Mouse (Mus musculus): Measurements from ENCODE around the gene Ccr1l1. TPM values are rescaled to one million over a fixed set of nuclear protein-coding genes. Genes with fewer than 3 reads are reported as not detected.
"Not testable (repeated sequence)": the region's sequence is repeated elsewhere in the genome, so short reads cannot be mapped to it uniquely, and the experiment has no call there.

Ccr1l1 gene
- polyA plus RNA-seq, 1 experiment from 2014 or later: not detected

- Histone ChIP-seq H3K27ac (ENCODE audit: low read depth, low read length) (no peak within 1 kb of the TSS), H3K36me3 (ENCODE audit: control insufficient read depth, insufficient read depth, low read length) (no peaks in the 10 kb centered on the region), H3K27me3 (ENCODE audit: control insufficient read depth, insufficient read depth, low read length) (no peaks in the 10 kb centered on the region), H3K4me3 (ENCODE audit: low read length) (no peak within 1 kb of the TSS), H3K9ac (ENCODE audit: low read depth, low read length) (no peak within 1 kb of the TSS), H3K9me3 (ENCODE audit: control insufficient read depth, low read length) (no peaks in the 10 kb centered on the region), H3K4me1 (ENCODE audit: control insufficient read depth, insufficient read depth, low read length) (no peaks in the 10 kb centered on the region), H3K4me2 (replicated peaks; ENCODE audit: low read depth, low read length) (no peak within 1 kb of the TSS)
- 77% methylated on average over 1 of the region's 1 CpGs for WGBS
- no peak for ATAC-seq (ENCODE audit: low FRiP score, low TSS enrichment)
Measured at GRCm38 (mm10) chr9:123968290-123968912, 9.8 kb downstream of the Ccr1l1 start, which contains the start of gene Ccr1. Gene Ccr1 (minus strand): TSS chr9:123968692.

- H3K9ac ChIP-seq (ENCODE audit: low read depth, low read length); H3K9me3 ChIP-seq (ENCODE audit: control insufficient read depth, low read length): not testable (repeated sequence)
Measured at GRCm38 (mm10) chr9:123966858-123967495, 11.2 kb downstream of the Ccr1l1 start.

GRCm38 (mm10) chr9:123964776-123965175 is 13.4 kb downstream of the Ccr1l1 start:
- Histone ChIP-seq H3K9me3 (ENCODE audit: control insufficient read depth, low read length) (no peaks in the 10 kb centered on the region), H3K4me3 (ENCODE audit: low read length) (no peak overlapping the region), H3K27me3 (ENCODE audit: control insufficient read depth, insufficient read depth, low read length) (no peaks in the 10 kb centered on the region), H3K4me2 (replicated peaks; ENCODE audit: low read depth, low read length) (no peak overlapping the region), H3K27ac (ENCODE audit: low read depth, low read length) (no peak overlapping the region), H3K36me3 (ENCODE audit: control insufficient read depth, insufficient read depth, low read length) (no peaks in the 10 kb centered on the region), H3K4me1 (ENCODE audit: control insufficient read depth, insufficient read depth, low read length) (no peaks in the 10 kb centered on the region), H3K9ac (ENCODE audit: low read depth, low read length) (no peak overlapping the region)
- ATAC-seq (ENCODE audit: low FRiP score, low TSS enrichment): no peak
- 90% methylated on average over 3 of the region's 3 CpGs for WGBS

More at GRCm38 (mm10) chr9:123966858-123967495, 11.2 kb downstream of the Ccr1l1 start:
- H3K4me1 ChIP-seq (ENCODE audit: control insufficient read depth, insufficient read depth, low read length); H3K36me3 ChIP-seq (ENCODE audit: control insufficient read depth, insufficient read depth, low read length); H3K27ac ChIP-seq (ENCODE audit: low read depth, low read length); H3K4me3 ChIP-seq (ENCODE audit: low read length); ATAC-seq (ENCODE audit: low FRiP score, low TSS enrichment); H3K4me2 ChIP-seq (replicated peaks; ENCODE audit: low read depth, low read length); H3K27me3 ChIP-seq (ENCODE audit: control insufficient read depth, insufficient read depth, low read length): not testable (repeated sequence)
- 93% methylated on average over 1 of the region's 4 CpGs for WGBS

GRCm38 (mm10) chr9:123960161-123960560 is 18.0 kb downstream of the Ccr1l1 start:
- H3K27me3 ChIP-seq (ENCODE audit: control insufficient read depth, insufficient read depth, low read length): no peaks in the 10 kb centered on the region
- H3K9ac ChIP-seq (ENCODE audit: low read depth, low read length): no peak overlapping the region
- no peaks in the 10 kb centered on the region for H3K36me3 ChIP-seq (ENCODE audit: control insufficient read depth, insufficient read depth, low read length)
- no peak overlapping the region for H3K4me3 ChIP-seq (ENCODE audit: low read length)
- no peak overlapping the region for H3K4me2 ChIP-seq (replicated peaks; ENCODE audit: low read depth, low read length)
- ATAC-seq (ENCODE audit: low FRiP score, low TSS enrichment): no peak
- 86% methylated on average over 1 of the region's 1 CpGs for WGBS
- H3K9me3 ChIP-seq (ENCODE audit: control insufficient read depth, low read length): no peaks in the 10 kb centered on the region
- no peaks in the 10 kb centered on the region for H3K4me1 ChIP-seq (ENCODE audit: control insufficient read depth, insufficient read depth, low read length)
- H3K27ac ChIP-seq (ENCODE audit: low read depth, low read length): no peak overlapping the region

- Histone ChIP-seq H3K27me3 (ENCODE audit: control insufficient read depth, insufficient read depth, low read length) (no peaks in the 10 kb centered on the region), H3K9me3 (ENCODE audit: control insufficient read depth, low read length) (no peaks in the 10 kb centered on the region), H3K4me1 (ENCODE audit: control insufficient read depth, insufficient read depth, low read length) (no peaks in the 10 kb centered on the region), H3K4me2 (replicated peaks; ENCODE audit: low read depth, low read length) (no peak overlapping the region), H3K36me3 (ENCODE audit: control insufficient read depth, insufficient read depth, low read length) (no peaks in the 10 kb centered on the region), H3K4me3 (ENCODE audit: low read length) (no peak overlapping the region), H3K9ac (ENCODE audit: low read depth, low read length) (no peak overlapping the region), H3K27ac (ENCODE audit: low read depth, low read length) (no peak overlapping the region)
- WGBS: 70% methylated on average over 3 of the region's 3 CpGs
- ATAC-seq (ENCODE audit: low FRiP score, low TSS enrichment): no peak
Measured at GRCm38 (mm10) chr9:123957911-123958413, 20.2 kb downstream of the Ccr1l1 start.

GRCm38 (mm10) chr9:123956892-123957291 is 21.3 kb downstream of the Ccr1l1 start:
- Histone ChIP-seq H3K9ac (ENCODE audit: low read depth, low read length) (no peak overlapping the region), H3K27ac (ENCODE audit: low read depth, low read length) (no peak overlapping the region), H3K36me3 (ENCODE audit: control insufficient read depth, insufficient read depth, low read length) (no peaks in the 10 kb centered on the region), H3K4me2 (replicated peaks; ENCODE audit: low read depth, low read length) (no peak overlapping the region), H3K9me3 (ENCODE audit: control insufficient read depth, low read length) (no peaks in the 10 kb centered on the region), H3K4me3 (ENCODE audit: low read length) (no peak overlapping the region), H3K27me3 (ENCODE audit: control insufficient read depth, insufficient read depth, low read length) (no peaks in the 10 kb centered on the region), H3K4me1 (ENCODE audit: control insufficient read depth, insufficient read depth, low read length) (no peaks in the 10 kb centered on the region)
- WGBS: 76% methylated on average over 1 of the region's 1 CpGs
- no peak for ATAC-seq (ENCODE audit: low FRiP score, low TSS enrichment)

GRCm38 (mm10) chr9:123953551-123953950 is 24.7 kb downstream of the Ccr1l1 start:
- H3K4me3 ChIP-seq (ENCODE audit: low read length): no peak overlapping the region
- H3K36me3 ChIP-seq (ENCODE audit: control insufficient read depth, insufficient read depth, low read length): no peaks in the 10 kb centered on the region
- no peaks in the 10 kb centered on the region for H3K4me1 ChIP-seq (ENCODE audit: control insufficient read depth, insufficient read depth, low read length)
- H3K27ac ChIP-seq (ENCODE audit: low read depth, low read length): no peak overlapping the region
- no peaks in the 10 kb centered on the region for H3K9me3 ChIP-seq (ENCODE audit: control insufficient read depth, low read length)
- ATAC-seq (ENCODE audit: low FRiP score, low TSS enrichment): no peak
- H3K9ac ChIP-seq (ENCODE audit: low read depth, low read length): no peak overlapping the region
- no peaks in the 10 kb centered on the region for H3K27me3 ChIP-seq (ENCODE audit: control insufficient read depth, insufficient read depth, low read length)
- no peak overlapping the region for H3K4me2 ChIP-seq (replicated peaks; ENCODE audit: low read depth, low read length)
- 83% methylated on average over 2 of the region's 2 CpGs for WGBS

DNA sequence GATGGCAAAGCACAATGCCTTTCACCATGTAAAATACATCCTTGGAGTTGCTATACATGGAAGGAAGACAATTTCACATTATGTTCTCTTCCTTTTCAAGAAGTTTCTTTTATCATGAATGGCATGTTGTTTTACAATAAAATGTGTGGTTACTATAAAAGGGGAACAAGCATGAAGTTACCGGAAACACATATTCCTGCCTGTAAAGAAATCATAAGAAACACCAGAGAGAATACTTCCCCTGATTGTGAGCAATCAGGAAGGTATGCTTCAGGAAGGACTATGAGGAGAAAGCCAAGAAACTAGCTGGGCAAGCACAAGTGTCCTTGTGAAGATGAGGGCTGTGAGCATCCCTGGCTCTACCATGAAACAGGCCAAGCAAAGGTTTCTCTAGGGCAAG is 27.0 kb downstream of the Ccr1l1 start:
- H3K4me3 ChIP-seq (ENCODE audit: low read length): no peak overlapping the region
- no peaks in the 10 kb centered on the region for H3K4me1 ChIP-seq (ENCODE audit: control insufficient read depth, insufficient read depth, low read length)
- H3K9me3 ChIP-seq (ENCODE audit: control insufficient read depth, low read length): no peaks in the 10 kb centered on the region
- no peak overlapping the region for H3K27ac ChIP-seq (ENCODE audit: low read depth, low read length)
- 95% methylated on average over 1 of the region's 1 CpGs for WGBS
- H3K4me2 ChIP-seq (replicated peaks; ENCODE audit: low read depth, low read length): no peak overlapping the region
- no peaks in the 10 kb centered on the region for H3K36me3 ChIP-seq (ENCODE audit: control insufficient read depth, insufficient read depth, low read length)
- ATAC-seq (ENCODE audit: low FRiP score, low TSS enrichment): no peak
- no peak overlapping the region for H3K9ac ChIP-seq (ENCODE audit: low read depth, low read length)
- H3K27me3 ChIP-seq (ENCODE audit: control insufficient read depth, insufficient read depth, low read length): no peaks in the 10 kb centered on the region

DNA sequence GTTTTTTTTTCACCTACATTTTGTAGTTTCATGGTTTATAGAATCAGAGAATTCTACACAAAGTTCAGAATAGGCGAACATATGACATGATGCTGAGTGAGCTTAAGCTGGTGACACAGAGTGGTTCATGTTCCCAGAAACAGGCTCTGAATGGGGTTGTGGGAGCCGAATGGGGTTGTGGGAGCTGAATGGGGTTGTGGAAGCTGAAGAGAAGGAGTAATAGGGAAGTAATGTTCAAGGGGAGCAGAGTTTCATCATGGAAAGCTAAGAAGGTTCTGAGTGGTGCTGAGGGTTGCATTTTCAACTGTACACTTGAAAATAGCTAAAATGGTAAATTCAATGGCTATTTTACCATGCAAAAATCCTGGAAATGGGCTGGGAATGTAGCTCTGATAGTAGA is 28.8 kb downstream of the Ccr1l1 start:
- ATAC-seq (ENCODE audit: low FRiP score, low TSS enrichment): no peak
- Histone ChIP-seq H3K9me3 (ENCODE audit: control insufficient read depth, low read length) (no peaks in the 10 kb centered on the region), H3K27me3 (ENCODE audit: control insufficient read depth, insufficient read depth, low read length) (no peaks in the 10 kb centered on the region), H3K9ac (ENCODE audit: low read depth, low read length) (no peak overlapping the region), H3K4me1 (ENCODE audit: control insufficient read depth, insufficient read depth, low read length) (no peaks in the 10 kb centered on the region), H3K4me3 (ENCODE audit: low read length) (no peak overlapping the region), H3K4me2 (replicated peaks; ENCODE audit: low read depth, low read length) (no peak overlapping the region), H3K27ac (ENCODE audit: low read depth, low read length) (no peak overlapping the region), H3K36me3 (ENCODE audit: control insufficient read depth, insufficient read depth, low read length) (no peaks in the 10 kb centered on the region)
- 82% methylated on average over 2 of the region's 2 CpGs for WGBS
